Comparison of ENCODE assay signal across 8 mouse cellular contexts in the genomic region with DNA sequence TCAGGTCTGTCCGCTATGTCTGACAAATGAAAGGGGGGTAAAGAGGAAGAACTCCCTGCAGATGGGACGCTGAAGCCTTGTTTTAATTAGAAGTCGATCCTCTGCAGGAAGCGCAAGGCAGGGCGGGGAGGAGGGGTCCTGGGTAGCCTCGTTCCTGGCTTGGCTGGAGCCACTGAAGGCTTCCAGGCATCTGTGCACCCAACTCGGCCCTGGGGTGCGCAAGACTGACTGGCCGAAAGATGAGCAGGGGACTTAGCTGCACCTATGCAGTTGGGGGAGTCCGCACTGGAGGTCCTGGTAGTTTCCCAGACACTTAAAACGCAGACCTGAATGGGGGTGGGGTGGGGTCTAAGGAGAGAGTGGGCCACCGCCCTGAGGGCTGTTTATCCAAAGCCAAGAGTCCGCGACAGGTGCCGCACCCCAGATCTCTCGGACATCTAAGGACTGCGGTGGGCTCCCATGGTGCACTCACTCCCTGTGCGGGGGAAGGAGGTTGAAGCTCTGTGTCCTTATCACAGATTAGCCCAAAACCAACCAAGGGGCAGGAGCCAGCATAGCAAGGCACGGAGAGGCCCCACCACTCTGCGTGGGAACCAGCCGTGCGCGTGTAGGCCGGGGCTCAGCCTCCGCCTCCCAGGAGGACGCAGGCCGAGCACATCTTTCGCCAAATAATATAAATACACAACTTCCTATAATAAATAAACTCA. TPM values are rescaled to one million over a fixed set of nuclear protein-coding genes. Genes with fewer than 3 reads are reported as not detected.
A peak's percentile ranks its signal among the peaks of the same experiment; 100 is the strongest.
DNase-seq lines count a peak whose midpoint lies in the region; ATAC-seq and TF ChIP-seq lines count a peak whose summit lies in the region.

No protein-coding gene starts in this region.

- no peak for TF ChIP-seq POLR2A in cerebellum, adult 2 months (IDR thresholded peaks at IDR 0.05; ENCODE audit: borderline replicate concordance, insufficient read depth, low read length)
- TF ChIP-seq POLR2A in thymus, adult 2 months (IDR thresholded peaks at IDR 0.05; ENCODE audit: control insufficient read depth, extremely low read depth, insufficient read depth, low read length, poor library complexity) = no peak

- no peak for TF ChIP-seq CTCF in cerebellum, adult 2 months (IDR thresholded peaks at IDR 0.05; ENCODE audit: borderline replicate concordance, insufficient read depth, low read depth, low read length)
- TF ChIP-seq CTCF in thymus, adult 2 months (IDR thresholded peaks at IDR 0.05; ENCODE audit: borderline replicate concordance, control insufficient read depth, extremely low read depth, insufficient read depth, low read length, poor library complexity) = no peak

- peaks cover 7% of the 10 kb centered on the region for H3K4me1 ChIP-seq in cerebellum, adult 2 months (ENCODE audit: control insufficient read depth, insufficient read depth, low read length)
- peaks cover 17% of the 10 kb centered on the region for H3K4me1 ChIP-seq in thymus, adult 2 months (replicated peaks; ENCODE audit: control insufficient read depth, insufficient read depth, low read length)
- peaks cover 10% of the 10 kb centered on the region; the same call in 1 of the 2 replicates for H3K4me1 ChIP-seq in liver, embryonic 13.5 days (replicated peaks)

- H3K36me3 ChIP-seq in thymus, adult 2 months (ENCODE audit: control insufficient read depth, insufficient read depth, low read length) = no peaks in the 10 kb centered on the region
- no peaks in the 10 kb centered on the region for H3K36me3 ChIP-seq in liver, embryonic 13.5 days

- no peak for ATAC-seq in liver, embryonic 13.5 days (ENCODE audit: low read depth)

- peaks cover 4% of the 10 kb centered on the region; the same call in 1 of the 2 replicates for H3K27me3 ChIP-seq in cerebellum, adult 2 months (ENCODE audit: control insufficient read depth, insufficient read depth, low read length)
- no peaks in the 10 kb centered on the region; the same call in 1 of the 2 replicates for H3K27me3 ChIP-seq in thymus, adult 2 months (ENCODE audit: control insufficient read depth, insufficient read depth, low read length)
- H3K27me3 ChIP-seq in liver, embryonic 13.5 days = peaks cover 97% of the 10 kb centered on the region

- 4% methylated on average over 28 of the region's 28 CpGs for WGBS in cerebellum, adult 2 months
- WGBS in thymus, adult 2 months = 5% methylated on average over 28 of the region's 28 CpGs
- WGBS in liver, embryonic 13.5 days (ENCODE audit: insufficient replicate concordance) = under 1% methylated on average over 26 of the region's 28 CpGs

- H3K4me2 ChIP-seq in liver, embryonic 13.5 days = peak overlapping the region; percentile 72

- peak in 1 of 2 experiments; percentile 13 for DNase-seq in cerebellum, adult 2 months
- DNase-seq in cerebellum, postnatal 4 days (ENCODE audit: low spot score in 2 of 2) = no peak
- no peak for DNase-seq in thymus, adult 2 months
- DNase-seq in thymus, postnatal 0 days (ENCODE audit: low spot score) = no peak
- no peak for DNase-seq in liver, embryonic 13.5 days
- DNase-seq in thymus, postnatal 4 days = peak; percentile 29
- no peak for DNase-seq in right cerebral cortex, postnatal 10 days (ENCODE audit: low spot score in 2 of 2)
- DNase-seq in adrenal gland, postnatal 4 days (ENCODE audit: low spot score in 2 of 2) = no peak

- no peaks in the 10 kb centered on the region for H3K9me3 ChIP-seq in liver, embryonic 13.5 days (replicated peaks)

- no peak overlapping the region for H3K27ac ChIP-seq in cerebellum, adult 2 months (ENCODE audit: insufficient read depth, low read length)
- H3K27ac ChIP-seq in thymus, adult 2 months (ENCODE audit: control insufficient read depth, insufficient read depth, low read length) = no peak overlapping the region
- H3K27ac ChIP-seq in liver, embryonic 13.5 days = no peak overlapping the region

- no peak overlapping the region for H3K9ac ChIP-seq in liver, embryonic 13.5 days

- peak overlapping the region; percentile 18 for H3K4me3 ChIP-seq in cerebellum, adult 2 months (replicated peaks; ENCODE audit: insufficient read depth, low read depth, low read length)
- peak overlapping the region; percentile 47 for H3K4me3 ChIP-seq in thymus, adult 2 months (ENCODE audit: control insufficient read depth, insufficient read depth, low read length)
- peak overlapping the region; percentile 55 for H3K4me3 ChIP-seq in liver, embryonic 13.5 days (replicated peaks)

RNA-seq across cellular contexts. Expression of a gene that starts 1.1 kb away (rescaled TPM):
- polyA plus RNA-seq in cerebellum, adult 2 months (2012; rRNA removed) = 1.6 and 1.9 TPM in 2 replicates
- 6.1 and 6.9 TPM in 2 replicates for polyA plus RNA-seq in thymus, adult 2 months (2012; rRNA removed)
- 3.1 TPM in 2 replicates for polyA plus RNA-seq in thymus, postnatal 0 days (2015; fragmentation: Nextera tagmentation; extraction: Ambion mirVana)
- 0.02 TPM in 1 of 2 replicates, not detected in the other for polyA plus RNA-seq in liver, embryonic 13.5 days (2015; fragmentation: Nextera tagmentation; extraction: Ambion mirVana)
- 1 to 10 TPM in 1 of 2 experiments, under 1 TPM in 1; 0.68 to 1.3 TPM for total RNA-seq in adrenal gland, postnatal 4 days (2021)
